Mouse (Mus musculus): Measurements from ENCODE around the gene Spz1. TPM values are rescaled to one million over a fixed set of nuclear protein-coding genes. Genes with fewer than 3 reads are reported as not detected.
"Not testable (repeated sequence)": the region's sequence is repeated elsewhere in the genome, so short reads cannot be mapped to it uniquely, and the experiment has no call there.

The Spz1 gene
- polyA plus RNA-seq, 1 experiment, result not detected

- Histone ChIP-seq H3K4me3 (peak overlapping the region; percentile 69), H3K79me2 (ENCODE audit: control insufficient read depth, insufficient read depth) (no peaks in the 10 kb centered on the region), H3K27me3 (ENCODE audit: control insufficient read depth, insufficient read depth, insufficient read length) (no peaks in the 10 kb centered on the region), H3ac (ENCODE audit: control insufficient read depth, insufficient read length) (peak overlapping the region; percentile 60), H3K4me2 (ENCODE audit: low read depth) (peak overlapping the region; percentile 84), H3K36me3 (ENCODE audit: control insufficient read depth, insufficient read depth) (no peaks in the 10 kb centered on the region)
- TF ChIP-seq POLR2AphosphoS2 (IDR thresholded peaks at IDR 0.05; ENCODE audit: insufficient read length, low read depth) (no peak), MYOD1 (IDR thresholded peaks at IDR 0.05; ENCODE audit: control insufficient read depth in 1 of 3, insufficient read length in 2 of 3, low read depth in 2 of 3) (peak in 1 of 3 experiments; percentile 4)
Observed at GRCm38 (mm10) chr13:92611254-92611784, 35.3 kb upstream of the Spz1 start.

GRCm38 (mm10) chr13:92610311-92611221 is 34.6 kb upstream of the Spz1 start, which contains the start of gene Serinc5:
Gene Serinc5, plus strand, starts transcription at chr13:92611091.
- Histone ChIP-seq H3K36me3 (ENCODE audit: control insufficient read depth, insufficient read depth) (no peaks in the 10 kb centered on the region), H3ac (ENCODE audit: control insufficient read depth, insufficient read length) (peak within 1 kb of the TSS; percentile 60), H3K79me2 (ENCODE audit: control insufficient read depth, insufficient read depth) (no peaks in the 10 kb centered on the region), H3K4me2 (ENCODE audit: low read depth) (peak within 1 kb of the TSS; percentile 99), H3K4me3 (peak within 1 kb of the TSS; percentile 69), H3K27me3 (ENCODE audit: control insufficient read depth, insufficient read depth, insufficient read length) (no peaks in the 10 kb centered on the region)
- TF ChIP-seq POLR2A (IDR thresholded peaks at IDR 0.05; ENCODE audit: insufficient read length, low read depth) (peak; percentile 53), MYOG (IDR thresholded peaks at IDR 0.05; ENCODE audit: control insufficient read depth in 1 of 3, insufficient read depth in 1 of 3, insufficient read length in 2 of 3, low read depth in 2 of 3) (no peak), POLR2AphosphoS2 (IDR thresholded peaks at IDR 0.05; ENCODE audit: insufficient read length, low read depth) (peak; percentile 44), SRF (IDR thresholded peaks at IDR 0.05; ENCODE audit: control insufficient read depth, insufficient read length, low read depth) (no peak)

- Histone ChIP-seq H3K4me3 (peak overlapping the region; percentile 69), H3ac (ENCODE audit: control insufficient read depth, insufficient read length) (no peak overlapping the region), H3K79me2 (ENCODE audit: control insufficient read depth, insufficient read depth) (no peaks in the 10 kb centered on the region), H3K4me2 (ENCODE audit: low read depth) (peak overlapping the region; percentile 99), H3K36me3 (ENCODE audit: control insufficient read depth, insufficient read depth) (no peaks in the 10 kb centered on the region), H3K27me3 (ENCODE audit: control insufficient read depth, insufficient read depth, insufficient read length) (no peaks in the 10 kb centered on the region)
- TF ChIP-seq USF1 (IDR thresholded peaks at IDR 0.05; ENCODE audit: low read depth) (no peak), MAX (IDR thresholded peaks at IDR 0.05; ENCODE audit: low read depth) (no peak), MYOG (IDR thresholded peaks at IDR 0.05; ENCODE audit: control insufficient read depth in 1 of 3, insufficient read depth in 1 of 3, insufficient read length in 2 of 3, low read depth in 2 of 3) (no peak), SRF (IDR thresholded peaks at IDR 0.05; ENCODE audit: control insufficient read depth, insufficient read length, low read depth) (no peak)
Observed at GRCm38 (mm10) chr13:92609486-92610310, 33.7 kb upstream of the Spz1 start.

GRCm38 (mm10) chr13:92605306-92605705 is 29.3 kb upstream of the Spz1 start:
- not testable (repeated sequence) for H3K36me3 ChIP-seq (ENCODE audit: control insufficient read depth, insufficient read depth); H3K4me2 ChIP-seq (ENCODE audit: low read depth); H3K79me2 ChIP-seq (ENCODE audit: control insufficient read depth, insufficient read depth); H3K27me3 ChIP-seq (ENCODE audit: control insufficient read depth, insufficient read depth, insufficient read length); H3ac ChIP-seq (ENCODE audit: control insufficient read depth, insufficient read length); H3K4me3 ChIP-seq

GRCm38 (mm10) chr13:92595424-92595823 is 19.5 kb upstream of the Spz1 start:
- Histone ChIP-seq H3K4me2 (ENCODE audit: low read depth) (no peak overlapping the region), H3ac (ENCODE audit: control insufficient read depth, insufficient read length) (no peak overlapping the region), H3K36me3 (ENCODE audit: control insufficient read depth, insufficient read depth) (no peaks in the 10 kb centered on the region), H3K4me3 (no peak overlapping the region), H3K27me3 (ENCODE audit: control insufficient read depth, insufficient read depth, insufficient read length) (no peaks in the 10 kb centered on the region), H3K79me2 (ENCODE audit: control insufficient read depth, insufficient read depth) (no peaks in the 10 kb centered on the region)
- no peak for TF ChIP-seq TCF3 (IDR thresholded peaks at IDR 0.05; ENCODE audit: insufficient read length, low read depth)
- no peak for TF ChIP-seq POLR2AphosphoS2 (IDR thresholded peaks at IDR 0.05; ENCODE audit: insufficient read length, low read depth)

GRCm38 (mm10) chr13:92594907-92595306 is 18.9 kb upstream of the Spz1 start:
- no peak overlapping the region for H3ac ChIP-seq (ENCODE audit: control insufficient read depth, insufficient read length)
- no peaks in the 10 kb centered on the region for H3K79me2 ChIP-seq (ENCODE audit: control insufficient read depth, insufficient read depth)
- H3K4me3 ChIP-seq, result no peak overlapping the region
- H3K36me3 ChIP-seq (ENCODE audit: control insufficient read depth, insufficient read depth), result no peaks in the 10 kb centered on the region
- no peak overlapping the region for H3K4me2 ChIP-seq (ENCODE audit: low read depth)
- TF ChIP-seq POLR2A (IDR thresholded peaks at IDR 0.05; ENCODE audit: insufficient read length, low read depth) (no peak), MAX (IDR thresholded peaks at IDR 0.05; ENCODE audit: low read depth) (no peak), E2F4 (IDR thresholded peaks at IDR 0.05; ENCODE audit: insufficient read depth) (no peak), MYOG (IDR thresholded peaks at IDR 0.05; ENCODE audit: control insufficient read depth in 1 of 3, insufficient read depth in 1 of 3, insufficient read length in 2 of 3, low read depth in 2 of 3) (no peak), MYOD1 (IDR thresholded peaks at IDR 0.05; ENCODE audit: control insufficient read depth in 1 of 3, insufficient read length in 2 of 3, low read depth in 2 of 3) (no peak), TCF3 (IDR thresholded peaks at IDR 0.05; ENCODE audit: insufficient read length, low read depth) (no peak), POLR2AphosphoS2 (IDR thresholded peaks at IDR 0.05; ENCODE audit: insufficient read length, low read depth) (no peak), CEBPB (IDR thresholded peaks at IDR 0.05; ENCODE audit: insufficient read depth, poor library complexity, severe bottlenecking) (no peak), SRF (IDR thresholded peaks at IDR 0.05; ENCODE audit: control insufficient read depth, insufficient read length, low read depth) (no peak), USF1 (IDR thresholded peaks at IDR 0.05; ENCODE audit: low read depth) (no peak), TCF12 (IDR thresholded peaks at IDR 0.05; ENCODE audit: insufficient read depth, poor library complexity, severe bottlenecking) (no peak), REST (IDR thresholded peaks at IDR 0.05; ENCODE audit: insufficient read depth, insufficient read length) (no peak)
- H3K27me3 ChIP-seq (ENCODE audit: control insufficient read depth, insufficient read depth, insufficient read length), result no peaks in the 10 kb centered on the region

Data from myocyte (in vitro differentiated cells).